Mouse (Mus musculus): ENCODE results near the gene Prrc2a.

Prrc2a gene

GRCm38 (mm10) chr17:35190096-35190495 is 25.4 kb upstream of the Prrc2a start:
- DNase-seq (ENCODE audit: low spot score): no peak

GRCm38 (mm10) chr17:35189186-35189585 is 24.5 kb upstream of the Prrc2a start:
- DNase-seq (ENCODE audit: low spot score): no peak

GRCm38 (mm10) chr17:35187959-35188610 is 23.4 kb upstream of the Prrc2a start, which contains the start of gene Lst1:
Gene Lst1 (minus strand): TSS chr17:35188439.
- DNase-seq (ENCODE audit: low spot score): no peak

- no peak for DNase-seq (ENCODE audit: low spot score)
Observed at GRCm38 (mm10) chr17:35187345-35187744, 22.6 kb upstream of the Prrc2a start.

GRCm38 (mm10) chr17:35186681-35187080 is 22.0 kb upstream of the Prrc2a start:
- peak; percentile 68 for DNase-seq (ENCODE audit: low spot score)

GRCm38 (mm10) chr17:35185639-35186611 is 21.2 kb upstream of the Prrc2a start:
- DNase-seq (ENCODE audit: low spot score): peak; percentile 88

- DNase-seq (ENCODE audit: low spot score): no peak
Observed at GRCm38 (mm10) chr17:35180093-35180492, 15.4 kb upstream of the Prrc2a start.

GRCm38 (mm10) chr17:35178528-35178927 is 13.8 kb upstream of the Prrc2a start:
- DNase-seq (ENCODE audit: low spot score): peak; percentile 81

GRCm38 (mm10) chr17:35175968-35176367 is 11.3 kb upstream of the Prrc2a start, which contains the start of gene Aif1:
Gene Aif1 (minus strand): TSS chr17:35176068.
- no peak for DNase-seq (ENCODE audit: low spot score)

- no peak for DNase-seq (ENCODE audit: low spot score)
Observed at GRCm38 (mm10) chr17:35175382-35175781, 10.7 kb upstream of the Prrc2a start.

- no peak for DNase-seq (ENCODE audit: low spot score)
Observed at GRCm38 (mm10) chr17:35174201-35174977, 9.7 kb upstream of the Prrc2a start.

GRCm38 (mm10) chr17:35173329-35173728 is 8.6 kb upstream of the Prrc2a start:
- no peak for DNase-seq (ENCODE audit: low spot score)

GRCm38 (mm10) chr17:35172445-35173234 is 7.9 kb upstream of the Prrc2a start:
- no peak for DNase-seq (ENCODE audit: low spot score)

- peak; percentile 87 for DNase-seq (ENCODE audit: low spot score)
Observed at GRCm38 (mm10) chr17:35168541-35169207, 4.0 kb upstream of the Prrc2a start.

- no peak for DNase-seq (ENCODE audit: low spot score)
Observed at GRCm38 (mm10) chr17:35167794-35168193, 3.1 kb upstream of the Prrc2a start.

GRCm38 (mm10) chr17:35166352-35167035 is 1.8 kb upstream of the Prrc2a start:
- DNase-seq (ENCODE audit: low spot score): peak; percentile 81

GRCm38 (mm10) chr17:35165451-35166155 is 906 bp upstream of the Prrc2a start:
- DNase-seq (ENCODE audit: low spot score): no peak

GRCm38 (mm10) chr17:35164218-35164567 is 504 bp downstream of the Prrc2a start:
- DNase-seq (ENCODE audit: low spot score): peak; percentile 11

GRCm38 (mm10) chr17:35163326-35164081 is 1.2 kb downstream of the Prrc2a start:
- DNase-seq (ENCODE audit: low spot score): peak; percentile 15

All from embryo, embryonic 10.5 days (tissue).